Mouse (Mus musculus): ENCODE results near the gene Riok2. TPM values are rescaled to one million over a fixed set of nuclear protein-coding genes. Genes with fewer than 3 reads are reported as not detected.

Riok2 gene
- polyA plus RNA-seq, 1 experiment from 2014 or later: 33.8 TPM

DNA sequence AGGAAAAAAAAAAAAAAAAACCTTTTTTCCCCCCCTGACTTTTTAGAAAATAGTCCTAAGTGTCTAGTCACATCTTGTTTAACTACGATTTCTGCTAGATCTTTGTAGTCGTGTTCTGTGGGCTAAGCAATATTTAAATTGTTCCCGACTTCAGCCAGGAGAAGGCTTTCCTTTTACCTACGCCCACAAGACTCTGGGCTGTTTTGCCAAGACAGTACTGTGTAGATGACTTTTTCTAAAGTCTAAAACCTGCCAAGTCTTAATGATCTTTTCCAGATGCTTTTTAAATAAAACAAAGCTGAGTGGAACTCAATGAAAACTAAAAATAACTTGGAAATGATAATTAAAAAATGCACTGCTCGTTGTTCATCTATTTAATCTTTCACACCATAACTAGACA lies 28.9 kb downstream of the Riok2 start:
- WGBS: 4% methylated on average over 5 of the region's 5 CpGs

GRCm38 (mm10) chr17:17403578-17404112 lies 29.5 kb downstream of the Riok2 start:
- peak overlapping the region; percentile 50 for H3K4me2 ChIP-seq (ENCODE audit: low read length)
- H3K9ac ChIP-seq (ENCODE audit: low read length): peak overlapping the region; percentile 43
- H3K27me3 ChIP-seq (replicated peaks; ENCODE audit: control insufficient read depth, insufficient read depth, low read length): no peaks in the 10 kb centered on the region
- ATAC-seq: no peak
- no peaks in the 10 kb centered on the region for H3K36me3 ChIP-seq (ENCODE audit: control insufficient read depth, insufficient read depth, low read length)
- WGBS: 14% methylated on average over 3 of the region's 3 CpGs
- H3K4me3 ChIP-seq (ENCODE audit: low read depth, low read length): peak overlapping the region; percentile 24
- H3K9me3 ChIP-seq (replicated peaks; ENCODE audit: control insufficient read depth, low read length): no peaks in the 10 kb centered on the region
- H3K27ac ChIP-seq (ENCODE audit: low read depth, low read length): 0 out of 2 replicates have a peak overlapping the region, but pooled peaks have one; percentile 15
- H3K4me1 ChIP-seq (ENCODE audit: control insufficient read depth, insufficient read depth, low read length): peaks cover 21% of the 10 kb centered on the region
- DNase-seq (ENCODE audit: low spot score): peak; percentile 11

More for the DNA sequence above, 28.9 kb downstream of the Riok2 start:
- Histone ChIP-seq H3K36me3 (ENCODE audit: control insufficient read depth, insufficient read depth, low read length) (no peaks in the 10 kb centered on the region), H3K4me2 (ENCODE audit: low read length) (peak overlapping the region; percentile 50), H3K9ac (ENCODE audit: low read length) (peak overlapping the region; percentile 60), H3K9me3 (replicated peaks; ENCODE audit: control insufficient read depth, low read length) (no peaks in the 10 kb centered on the region), H3K27me3 (replicated peaks; ENCODE audit: control insufficient read depth, insufficient read depth, low read length) (no peaks in the 10 kb centered on the region), H3K27ac (ENCODE audit: low read depth, low read length) (peak overlapping the region; percentile 82), H3K4me3 (ENCODE audit: low read depth, low read length) (peak overlapping the region; percentile 24), H3K4me1 (ENCODE audit: control insufficient read depth, insufficient read depth, low read length) (peaks cover 21% of the 10 kb centered on the region)
- no peak for DNase-seq (ENCODE audit: low spot score)
- peak; percentile 36; the same call in 1 of the 2 replicates for ATAC-seq

DNA sequence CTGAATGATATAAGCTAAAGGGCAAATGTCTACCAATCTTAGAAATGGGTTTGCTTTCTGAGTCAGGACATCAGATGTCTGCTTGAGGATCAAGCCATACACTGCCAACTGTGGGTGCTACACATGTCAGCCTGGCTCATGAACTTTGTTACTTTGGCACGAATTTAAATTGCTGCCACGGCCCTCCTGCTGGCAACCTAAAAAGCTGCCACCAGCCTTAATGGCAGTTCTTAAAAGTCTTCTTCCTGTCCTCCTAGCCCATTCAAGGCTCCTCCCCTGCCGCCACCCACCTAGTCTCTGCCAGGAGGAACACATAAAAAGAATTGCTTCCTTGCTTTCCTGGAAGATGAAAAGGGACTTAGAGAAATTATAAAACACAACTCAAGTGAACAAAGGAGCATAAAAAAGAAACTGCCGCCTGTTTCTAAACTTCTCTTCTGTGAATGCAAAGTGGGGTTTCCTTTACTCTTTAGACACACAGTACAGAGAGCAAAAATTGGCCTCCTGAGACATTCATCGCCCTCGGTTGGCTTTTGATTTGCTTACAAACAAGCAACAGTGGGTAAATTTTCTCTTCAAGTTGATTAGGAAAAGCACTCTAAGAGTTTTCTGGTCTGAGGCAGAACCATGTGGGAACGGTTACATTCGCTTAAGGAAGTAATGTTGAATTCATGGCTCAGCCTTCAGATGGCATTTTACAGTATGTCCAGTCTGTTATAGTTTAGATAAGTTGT lies 30.9 kb downstream of the Riok2 start:
- Histone ChIP-seq H3K9me3 (replicated peaks; ENCODE audit: control insufficient read depth, low read length) (no peaks in the 10 kb centered on the region), H3K4me1 (ENCODE audit: control insufficient read depth, insufficient read depth, low read length) (peaks cover 28% of the 10 kb centered on the region), H3K27ac (ENCODE audit: low read depth, low read length) (peak overlapping the region; percentile 44), H3K4me3 (ENCODE audit: low read depth, low read length) (peak overlapping the region; percentile 24), H3K4me2 (ENCODE audit: low read length) (peak overlapping the region; percentile 50), H3K9ac (ENCODE audit: low read length) (peak overlapping the region; percentile 18; the same call in 1 of the 2 replicates), H3K36me3 (ENCODE audit: control insufficient read depth, insufficient read depth, low read length) (no peaks in the 10 kb centered on the region), H3K27me3 (replicated peaks; ENCODE audit: control insufficient read depth, insufficient read depth, low read length) (no peaks in the 10 kb centered on the region)
- WGBS: 13% methylated on average over 8 of the region's 8 CpGs
- DNase-seq (ENCODE audit: low spot score): peak; percentile 44
- no peak for ATAC-seq

GRCm38 (mm10) chr17:17405606-17406005 lies 31.5 kb downstream of the Riok2 start:
- Histone ChIP-seq H3K27ac (ENCODE audit: low read depth, low read length) (no peak overlapping the region), H3K27me3 (replicated peaks; ENCODE audit: control insufficient read depth, insufficient read depth, low read length) (no peaks in the 10 kb centered on the region), H3K4me1 (ENCODE audit: control insufficient read depth, insufficient read depth, low read length) (peaks cover 28% of the 10 kb centered on the region), H3K4me3 (ENCODE audit: low read depth, low read length) (no peak overlapping the region), H3K4me2 (ENCODE audit: low read length) (peak overlapping the region; percentile 50), H3K9ac (ENCODE audit: low read length) (no peak overlapping the region), H3K36me3 (ENCODE audit: control insufficient read depth, insufficient read depth, low read length) (no peaks in the 10 kb centered on the region), H3K9me3 (replicated peaks; ENCODE audit: control insufficient read depth, low read length) (no peaks in the 10 kb centered on the region)
- WGBS: 18% methylated on average over 1 of the region's 1 CpGs
- ATAC-seq: no peak
- DNase-seq (ENCODE audit: low spot score): no peak

- DNase-seq (ENCODE audit: low spot score): no peak
Measured at GRCm38 (mm10) chr17:17408137-17408536, 34.0 kb downstream of the Riok2 start.

GRCm38 (mm10) chr17:17408720-17409478 lies 34.8 kb downstream of the Riok2 start:
- Histone ChIP-seq H3K36me3 (ENCODE audit: control insufficient read depth, insufficient read depth, low read length) (no peaks in the 10 kb centered on the region), H3K27me3 (replicated peaks; ENCODE audit: control insufficient read depth, insufficient read depth, low read length) (no peaks in the 10 kb centered on the region), H3K9me3 (replicated peaks; ENCODE audit: control insufficient read depth, low read length) (no peaks in the 10 kb centered on the region), H3K9ac (ENCODE audit: low read length) (no peak overlapping the region; the same call in 1 of the 2 replicates), H3K4me1 (ENCODE audit: control insufficient read depth, insufficient read depth, low read length) (peaks cover 20% of the 10 kb centered on the region), H3K4me2 (ENCODE audit: low read length) (no peak overlapping the region), H3K27ac (ENCODE audit: low read depth, low read length) (peak overlapping the region; percentile 15; the same call in 1 of the 2 replicates), H3K4me3 (ENCODE audit: low read depth, low read length) (no peak overlapping the region)
- DNase-seq (ENCODE audit: low spot score) (no peak), ATAC-seq (peak; percentile 61)
- WGBS: 17% methylated on average over 6 of the region's 6 CpGs

More at GRCm38 (mm10) chr17:17408137-17408536, 34.0 kb downstream of the Riok2 start:
- H3K4me2 ChIP-seq (ENCODE audit: low read length): no peak overlapping the region
- no peak overlapping the region for H3K4me3 ChIP-seq (ENCODE audit: low read depth, low read length)
- no peaks in the 10 kb centered on the region for H3K27me3 ChIP-seq (replicated peaks; ENCODE audit: control insufficient read depth, insufficient read depth, low read length)
- ATAC-seq: no peak
- H3K9ac ChIP-seq (ENCODE audit: low read length): no peak overlapping the region
- 21% methylated on average over 6 of the region's 6 CpGs for WGBS
- no peak overlapping the region for H3K27ac ChIP-seq (ENCODE audit: low read depth, low read length)
- peaks cover 20% of the 10 kb centered on the region for H3K4me1 ChIP-seq (ENCODE audit: control insufficient read depth, insufficient read depth, low read length)
- H3K9me3 ChIP-seq (replicated peaks; ENCODE audit: control insufficient read depth, low read length): no peaks in the 10 kb centered on the region
- H3K36me3 ChIP-seq (ENCODE audit: control insufficient read depth, insufficient read depth, low read length): no peaks in the 10 kb centered on the region

DNA sequence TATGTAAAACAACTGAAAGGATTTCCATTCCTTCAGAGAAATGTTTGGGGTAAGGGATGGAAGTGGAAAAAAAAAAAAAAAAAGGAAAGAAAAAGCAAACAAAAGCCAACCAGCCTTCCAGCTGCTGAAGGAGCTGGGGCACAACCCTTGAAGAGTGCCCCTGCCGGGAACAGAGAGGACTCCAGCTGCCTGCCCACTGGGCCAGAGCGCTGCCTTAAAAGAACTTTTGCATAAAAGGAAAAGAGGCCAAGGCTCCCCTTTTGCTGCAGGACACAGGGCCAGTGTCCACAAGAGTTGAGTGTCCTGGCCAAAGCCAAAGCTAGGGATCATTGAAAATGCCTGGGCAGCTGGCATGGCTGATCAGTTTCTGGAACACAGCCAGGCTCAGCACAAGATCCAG lies 35.5 kb downstream of the Riok2 start:
- Histone ChIP-seq H3K4me3 (ENCODE audit: low read depth, low read length) (no peak overlapping the region), H3K27me3 (replicated peaks; ENCODE audit: control insufficient read depth, insufficient read depth, low read length) (no peaks in the 10 kb centered on the region), H3K27ac (ENCODE audit: low read depth, low read length) (no peak overlapping the region), H3K9ac (ENCODE audit: low read length) (no peak overlapping the region), H3K4me2 (ENCODE audit: low read length) (peak overlapping the region; percentile 15; the same call in 1 of the 2 replicates), H3K9me3 (replicated peaks; ENCODE audit: control insufficient read depth, low read length) (no peaks in the 10 kb centered on the region), H3K36me3 (ENCODE audit: control insufficient read depth, insufficient read depth, low read length) (no peaks in the 10 kb centered on the region), H3K4me1 (ENCODE audit: control insufficient read depth, insufficient read depth, low read length) (peaks cover 18% of the 10 kb centered on the region)
- WGBS: 0% methylated on average over 2 of the region's 2 CpGs
- ATAC-seq (peak; percentile 54), DNase-seq (ENCODE audit: low spot score) (no peak)

GRCm38 (mm10) chr17:17411443-17411842 lies 37.3 kb downstream of the Riok2 start:
- DNase-seq (ENCODE audit: low spot score): no peak
- Histone ChIP-seq H3K27me3 (replicated peaks; ENCODE audit: control insufficient read depth, insufficient read depth, low read length) (no peaks in the 10 kb centered on the region), H3K27ac (ENCODE audit: low read depth, low read length) (no peak overlapping the region), H3K9ac (ENCODE audit: low read length) (no peak overlapping the region), H3K4me1 (ENCODE audit: control insufficient read depth, insufficient read depth, low read length) (peaks cover 8% of the 10 kb centered on the region), H3K4me2 (ENCODE audit: low read length) (no peak overlapping the region), H3K9me3 (replicated peaks; ENCODE audit: control insufficient read depth, low read length) (no peaks in the 10 kb centered on the region), H3K4me3 (ENCODE audit: low read depth, low read length) (no peak overlapping the region), H3K36me3 (ENCODE audit: control insufficient read depth, insufficient read depth, low read length) (no peaks in the 10 kb centered on the region)
- no peak for ATAC-seq
- 44% methylated on average over 2 of the region's 2 CpGs for WGBS

Measured in forebrain, embryonic 14.5 days (tissue).